Mouse (Mus musculus): ENCODE data around the gene Hmga1b. TPM values are rescaled to one million over a fixed set of nuclear protein-coding genes. Genes with fewer than 3 reads are reported as not detected.
"Not testable (repeated sequence)": the region's sequence is repeated elsewhere in the genome, so short reads cannot be mapped to it uniquely, and the experiment has no call there.

Gene Hmga1b
- polyA plus RNA-seq, 1 experiment = 130 TPM

DNA sequence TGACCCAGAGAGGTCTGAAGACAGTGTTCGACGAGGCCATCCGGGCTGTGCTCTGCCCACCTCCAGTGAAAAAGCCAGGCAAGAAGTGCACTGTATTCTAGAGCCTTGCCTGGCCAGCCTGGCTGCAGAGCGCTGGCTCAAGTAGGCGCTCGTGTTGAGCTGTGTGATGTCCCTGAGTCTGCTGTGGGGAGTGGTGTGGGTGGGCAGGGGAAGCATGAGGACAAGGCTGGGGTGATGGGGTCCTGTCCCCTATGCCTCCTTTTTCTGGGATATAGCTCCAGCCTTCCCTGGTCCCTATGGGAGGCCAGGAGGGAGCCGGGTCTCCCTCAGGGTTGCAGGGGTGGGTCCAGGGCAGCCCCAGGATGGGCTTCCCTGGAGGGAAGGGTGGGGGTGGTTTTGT lies 39.1 kb upstream of the Hmga1b start:
- no peak overlapping the region for H3K4me2 ChIP-seq (ENCODE audit: low read depth)
- H3K36me3 ChIP-seq (ENCODE audit: control insufficient read depth, insufficient read depth) = no peaks in the 10 kb centered on the region
- TF ChIP-seq POLR2AphosphoS2 (IDR thresholded peaks at IDR 0.05; ENCODE audit: insufficient read length, low read depth) (no peak), MYOG (IDR thresholded peaks at IDR 0.05; ENCODE audit: control insufficient read depth in 1 of 3, insufficient read depth in 1 of 3, insufficient read length in 2 of 3, low read depth in 2 of 3) (no peak)
- H3ac ChIP-seq (ENCODE audit: control insufficient read depth, insufficient read length) = no peak overlapping the region
- no peak overlapping the region for H3K4me3 ChIP-seq
- no peaks in the 10 kb centered on the region for H3K79me2 ChIP-seq (ENCODE audit: control insufficient read depth, insufficient read depth)
- H3K27me3 ChIP-seq (ENCODE audit: control insufficient read depth, insufficient read depth, insufficient read length) = no peaks in the 10 kb centered on the region

DNA sequence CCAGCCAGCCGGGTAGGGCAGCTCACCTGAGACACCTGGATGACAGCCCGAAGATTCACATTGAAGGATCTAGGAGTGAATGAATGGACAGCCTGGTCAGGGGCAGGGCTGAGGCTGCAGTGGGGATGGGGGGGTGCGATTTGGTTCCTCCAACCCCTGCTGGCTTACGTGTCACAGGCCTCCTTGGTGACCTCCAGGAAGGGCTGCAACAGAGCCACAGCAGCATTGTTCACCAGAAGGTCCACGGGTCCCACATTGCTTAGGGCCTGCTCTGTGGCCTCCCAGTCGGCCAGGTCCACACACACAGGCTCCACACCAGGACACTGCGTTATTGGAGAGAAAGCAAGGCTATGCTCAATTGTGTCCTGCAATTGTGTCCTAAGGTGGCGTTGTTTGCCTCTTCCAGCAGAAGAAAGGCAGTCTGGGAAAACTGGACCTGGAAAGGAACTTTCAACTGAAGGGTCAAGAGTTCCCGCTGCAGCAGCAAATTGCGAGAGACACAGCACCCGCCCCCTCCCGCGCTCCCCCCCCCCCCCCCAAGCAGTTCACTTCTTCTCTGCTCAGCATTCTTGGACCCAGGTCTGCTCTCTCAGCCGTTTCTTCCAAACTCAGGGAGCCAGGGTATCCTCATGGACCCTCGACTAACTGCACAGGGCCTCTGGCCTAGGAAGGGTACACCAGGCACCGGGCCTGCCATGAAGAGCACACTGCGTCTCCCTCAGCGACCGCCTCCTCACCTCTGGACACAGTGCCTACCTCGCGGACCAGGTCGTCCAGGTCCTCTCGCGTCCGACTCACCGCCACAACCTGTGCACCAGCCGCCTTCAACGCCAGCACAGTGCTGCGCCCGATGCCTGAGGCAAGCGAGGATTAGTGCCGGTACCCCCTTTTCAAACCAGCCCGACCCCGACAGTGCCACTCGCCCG lies 36.1 kb upstream of the Hmga1b start:
- peak overlapping the region; percentile 24 for H3K4me3 ChIP-seq
- no peaks in the 10 kb centered on the region for H3K36me3 ChIP-seq (ENCODE audit: control insufficient read depth, insufficient read depth)
- no peaks in the 10 kb centered on the region for H3K79me2 ChIP-seq (ENCODE audit: control insufficient read depth, insufficient read depth)
- TF ChIP-seq SRF (IDR thresholded peaks at IDR 0.05; ENCODE audit: control insufficient read depth, insufficient read length, low read depth) = no peak
- TF ChIP-seq REST (IDR thresholded peaks at IDR 0.05; ENCODE audit: insufficient read depth, insufficient read length) = no peak
- TF ChIP-seq MYOG (IDR thresholded peaks at IDR 0.05; ENCODE audit: control insufficient read depth in 1 of 3, insufficient read depth in 1 of 3, insufficient read length in 2 of 3, low read depth in 2 of 3) = no peak
- peak overlapping the region; percentile 94 for H3K4me2 ChIP-seq (ENCODE audit: low read depth)
- H3ac ChIP-seq (ENCODE audit: control insufficient read depth, insufficient read length) = peak overlapping the region; percentile 16
- H3K27me3 ChIP-seq (ENCODE audit: control insufficient read depth, insufficient read depth, insufficient read length) = no peaks in the 10 kb centered on the region

DNA sequence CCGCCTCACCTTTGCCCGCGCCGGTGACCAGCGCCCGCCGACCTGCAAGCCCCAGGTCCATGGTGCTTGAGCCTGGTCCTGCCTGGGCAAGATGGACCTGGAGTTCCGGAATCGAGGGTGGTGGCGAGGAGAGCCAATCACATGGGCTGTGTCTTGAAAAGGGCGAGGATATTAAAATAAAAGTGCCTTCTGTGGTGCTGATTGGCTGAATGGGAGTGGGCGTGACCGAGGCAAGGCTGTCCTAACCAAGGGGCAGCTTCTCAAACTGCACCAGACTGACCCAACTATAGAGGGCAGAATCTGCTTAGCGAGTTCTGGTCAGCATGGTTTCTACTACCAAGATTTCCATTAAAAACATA lies 35.4 kb upstream of the Hmga1b start, which contains the start of gene Dcxr:
TSS of gene Dcxr (minus strand) at position 113 of the 359 bp plus-strand sequence.
- TF ChIP-seq USF1 (IDR thresholded peaks at IDR 0.05; ENCODE audit: low read depth) = peak; percentile 48
- peak; percentile 65 for TF ChIP-seq POLR2A (IDR thresholded peaks at IDR 0.05; ENCODE audit: insufficient read length, low read depth)
- TF ChIP-seq TCF3 (IDR thresholded peaks at IDR 0.05; ENCODE audit: insufficient read length, low read depth) = no peak

DNA sequence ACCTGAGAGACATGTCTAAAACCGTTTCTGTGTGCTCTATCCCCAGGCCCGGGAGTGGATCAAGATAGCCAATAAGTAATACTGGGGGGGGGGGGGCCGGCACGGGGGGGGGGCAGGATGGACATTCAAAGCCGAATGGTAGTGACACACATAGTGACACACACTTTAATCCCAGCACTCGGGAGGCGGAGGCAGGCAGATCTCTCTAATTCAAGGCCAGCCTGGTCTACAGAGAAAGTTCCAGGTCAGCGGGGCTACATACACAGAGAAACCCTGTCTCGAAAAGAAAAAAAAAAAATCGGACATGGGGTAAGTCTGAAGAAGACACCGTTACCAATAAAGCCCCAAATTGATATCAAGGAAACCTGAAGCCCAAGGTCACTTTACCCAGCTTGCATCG lies 35.0 kb upstream of the Hmga1b start:
- Histone ChIP-seq H3K4me3 (peak overlapping the region; percentile 24), H3K27me3 (ENCODE audit: control insufficient read depth, insufficient read depth, insufficient read length) (no peaks in the 10 kb centered on the region), H3K4me2 (ENCODE audit: low read depth) (no peak overlapping the region)

More for the DNA sequence above, 35.4 kb upstream of the Hmga1b start, which contains the start of gene Dcxr:
- Histone ChIP-seq H3K4me2 (ENCODE audit: low read depth) (peak within 1 kb of the TSS; percentile 94), H3K4me3 (peak within 1 kb of the TSS; percentile 24), H3K27me3 (ENCODE audit: control insufficient read depth, insufficient read depth, insufficient read length) (no peaks in the 10 kb centered on the region), H3ac (ENCODE audit: control insufficient read depth, insufficient read length) (peak within 1 kb of the TSS; percentile 16), H3K36me3 (ENCODE audit: control insufficient read depth, insufficient read depth) (no peaks in the 10 kb centered on the region), H3K79me2 (ENCODE audit: control insufficient read depth, insufficient read depth) (no peaks in the 10 kb centered on the region)

DNA sequence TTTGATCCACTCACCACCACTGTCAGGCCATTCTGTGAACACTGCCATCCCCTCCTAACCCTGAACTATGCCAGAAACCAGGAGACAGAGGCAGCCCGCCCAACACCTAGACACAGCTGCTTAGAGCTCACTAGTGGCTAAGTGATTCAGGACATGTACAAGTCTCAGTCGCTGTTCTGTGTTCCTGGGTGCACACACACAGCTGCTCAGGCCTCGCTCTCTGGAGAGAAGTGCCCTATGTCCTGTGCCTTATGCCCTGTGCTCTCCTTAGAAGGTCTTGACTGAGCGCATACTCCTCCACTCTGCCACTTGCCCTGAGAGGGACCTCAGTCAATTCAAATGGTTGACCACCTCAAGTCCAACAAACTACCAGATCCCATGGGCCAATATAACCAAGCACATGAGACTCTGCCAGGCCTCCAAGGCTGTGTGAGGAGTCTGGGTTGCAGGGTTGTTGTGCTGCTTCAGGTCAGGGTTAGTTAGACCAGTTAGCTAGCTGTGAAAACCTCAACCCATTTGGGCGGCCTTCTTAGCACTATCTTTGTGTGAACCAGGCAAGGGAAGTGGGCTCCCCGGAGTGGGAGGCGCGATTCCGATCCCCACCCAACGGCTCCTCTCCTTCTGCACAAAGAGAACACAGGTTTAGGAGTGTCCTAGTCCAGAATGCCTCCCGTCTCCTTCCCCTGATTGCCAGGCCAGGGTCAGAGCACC lies 33.9 kb upstream of the Hmga1b start:
- TF ChIP-seq MYOD1 (IDR thresholded peaks at IDR 0.05; ENCODE audit: control insufficient read depth in 1 of 3, insufficient read length in 2 of 3, low read depth in 2 of 3) (no peak), MYOG (IDR thresholded peaks at IDR 0.05; ENCODE audit: control insufficient read depth in 1 of 3, insufficient read depth in 1 of 3, insufficient read length in 2 of 3, low read depth in 2 of 3) (no peak), REST (IDR thresholded peaks at IDR 0.05; ENCODE audit: insufficient read depth, insufficient read length) (no peak), TCF3 (IDR thresholded peaks at IDR 0.05; ENCODE audit: insufficient read length, low read depth) (no peak), POLR2A (IDR thresholded peaks at IDR 0.05; ENCODE audit: insufficient read length, low read depth) (no peak), E2F4 (IDR thresholded peaks at IDR 0.05; ENCODE audit: insufficient read depth) (no peak), USF1 (IDR thresholded peaks at IDR 0.05; ENCODE audit: low read depth) (no peak), TCF12 (IDR thresholded peaks at IDR 0.05; ENCODE audit: insufficient read depth, poor library complexity, severe bottlenecking) (no peak), MAX (IDR thresholded peaks at IDR 0.05; ENCODE audit: low read depth) (no peak), POLR2AphosphoS2 (IDR thresholded peaks at IDR 0.05; ENCODE audit: insufficient read length, low read depth) (no peak), SRF (IDR thresholded peaks at IDR 0.05; ENCODE audit: control insufficient read depth, insufficient read length, low read depth) (no peak), CEBPB (IDR thresholded peaks at IDR 0.05; ENCODE audit: insufficient read depth, poor library complexity, severe bottlenecking) (no peak)
- Histone ChIP-seq H3K4me2 (ENCODE audit: low read depth) (no peak overlapping the region), H3K27me3 (ENCODE audit: control insufficient read depth, insufficient read depth, insufficient read length) (no peaks in the 10 kb centered on the region), H3K79me2 (ENCODE audit: control insufficient read depth, insufficient read depth) (no peaks in the 10 kb centered on the region), H3K36me3 (ENCODE audit: control insufficient read depth, insufficient read depth) (no peaks in the 10 kb centered on the region), H3ac (ENCODE audit: control insufficient read depth, insufficient read length) (no peak overlapping the region), H3K4me3 (no peak overlapping the region)

More for the DNA sequence above, 35.0 kb upstream of the Hmga1b start:
- Histone ChIP-seq H3ac (ENCODE audit: control insufficient read depth, insufficient read length) (peak overlapping the region; percentile 16), H3K36me3 (ENCODE audit: control insufficient read depth, insufficient read depth) (no peaks in the 10 kb centered on the region), H3K79me2 (ENCODE audit: control insufficient read depth, insufficient read depth) (no peaks in the 10 kb centered on the region)
- TF ChIP-seq USF1 (IDR thresholded peaks at IDR 0.05; ENCODE audit: low read depth) (no peak), CEBPB (IDR thresholded peaks at IDR 0.05; ENCODE audit: insufficient read depth, poor library complexity, severe bottlenecking) (no peak), E2F4 (IDR thresholded peaks at IDR 0.05; ENCODE audit: insufficient read depth) (no peak), SRF (IDR thresholded peaks at IDR 0.05; ENCODE audit: control insufficient read depth, insufficient read length, low read depth) (no peak), TCF3 (IDR thresholded peaks at IDR 0.05; ENCODE audit: insufficient read length, low read depth) (no peak), MYOG (IDR thresholded peaks at IDR 0.05; ENCODE audit: control insufficient read depth in 1 of 3, insufficient read depth in 1 of 3, insufficient read length in 2 of 3, low read depth in 2 of 3) (no peak), MAX (IDR thresholded peaks at IDR 0.05; ENCODE audit: low read depth) (no peak), REST (IDR thresholded peaks at IDR 0.05; ENCODE audit: insufficient read depth, insufficient read length) (no peak), TCF12 (IDR thresholded peaks at IDR 0.05; ENCODE audit: insufficient read depth, poor library complexity, severe bottlenecking) (no peak), POLR2AphosphoS2 (IDR thresholded peaks at IDR 0.05; ENCODE audit: insufficient read length, low read depth) (no peak), MYOD1 (IDR thresholded peaks at IDR 0.05; ENCODE audit: control insufficient read depth in 1 of 3, insufficient read length in 2 of 3, low read depth in 2 of 3) (no peak), POLR2A (IDR thresholded peaks at IDR 0.05; ENCODE audit: insufficient read length, low read depth) (no peak)

DNA sequence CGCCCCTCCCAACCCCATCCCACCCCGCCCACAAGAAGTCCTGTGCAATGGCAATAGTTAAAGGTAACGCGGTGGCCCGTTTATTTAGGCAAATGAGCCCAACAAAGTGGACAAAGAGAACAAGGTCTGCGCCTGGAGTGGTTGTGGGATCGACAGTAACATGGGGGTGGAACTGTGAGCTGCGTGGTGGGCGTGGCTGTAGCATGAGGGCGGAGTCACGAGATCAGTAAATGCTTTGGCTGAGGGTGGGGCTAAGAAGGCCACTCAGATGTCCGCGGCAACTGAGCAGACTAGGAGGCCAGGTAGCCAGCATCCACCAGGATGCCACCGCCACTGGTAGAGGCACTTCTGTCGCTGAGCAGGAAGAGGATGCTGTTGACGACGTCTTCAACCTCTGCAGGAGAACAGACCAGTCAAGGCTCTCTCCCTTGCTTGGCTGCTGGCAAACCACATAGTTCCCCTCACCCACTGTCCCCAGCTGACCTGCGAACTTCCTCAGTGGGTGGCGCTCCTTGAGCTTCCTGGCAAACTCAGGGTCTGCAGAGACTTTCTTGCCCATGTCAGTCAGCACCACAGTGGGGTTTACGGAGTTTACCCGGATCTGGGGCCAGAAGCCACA lies 33.1 kb upstream of the Hmga1b start:
- H3K27me3 ChIP-seq (ENCODE audit: control insufficient read depth, insufficient read depth, insufficient read length); H3K36me3 ChIP-seq (ENCODE audit: control insufficient read depth, insufficient read depth); H3K79me2 ChIP-seq (ENCODE audit: control insufficient read depth, insufficient read depth); H3ac ChIP-seq (ENCODE audit: control insufficient read depth, insufficient read length); H3K4me3 ChIP-seq; H3K4me2 ChIP-seq (ENCODE audit: low read depth): not testable (repeated sequence)

Measured in myocyte (in vitro differentiated cells).